ENCODE assay signal across 8 mouse cellular contexts in genomic region chr12:52602471-52602870, GRCm38 (mm10).
DNase-seq lines count a peak whose midpoint lies in the region; ATAC-seq lines count a peak whose summit lies in the region.

No protein-coding gene starts in this region.

- no peaks in the 10 kb centered on the region for H3K36me3 ChIP-seq in hindbrain, embryonic 10.5 days
- no peaks in the 10 kb centered on the region for H3K36me3 ChIP-seq in liver, embryonic 11.5 days (ENCODE audit: control insufficient read depth, insufficient read depth, low read length)

- ATAC-seq in liver, embryonic 11.5 days (replicated peaks; ENCODE audit: low FRiP score), result no peak

- no peak overlapping the region for H3K9ac ChIP-seq in liver, embryonic 11.5 days (ENCODE audit: low read depth, low read length)

- H3K27me3 ChIP-seq in hindbrain, embryonic 10.5 days (ENCODE audit: insufficient read depth, poor library complexity, severe bottlenecking), result no peaks in the 10 kb centered on the region
- no peaks in the 10 kb centered on the region for H3K27me3 ChIP-seq in liver, embryonic 11.5 days (replicated peaks; ENCODE audit: control insufficient read depth, insufficient read depth, low read length)

- 41% methylated on average over 2 of the region's 2 CpGs for WGBS in hindbrain, embryonic 10.5 days
- WGBS in liver, embryonic 11.5 days, result 25% methylated on average over 2 of the region's 2 CpGs

- DNase-seq in cerebellum, postnatal 10 days, result peak; percentile 7 to 32
- no peak for DNase-seq in cerebellum, adult 8-10 months
- DNase-seq in adipocyte (ENCODE audit: low spot score), result peak; percentile 40
- no peak for DNase-seq in hindbrain, embryonic 10.5 days (ENCODE audit: low spot score)
- DNase-seq in liver, embryonic 11.5 days (ENCODE audit: low spot score), result no peak
- no peak for DNase-seq in adrenal gland, adult 2 months
- no peak for DNase-seq in ovary, postnatal 36 days (ENCODE audit: low spot score)
- DNase-seq in frontal cortex, adult 2 months (ENCODE audit: extremely low spot score in 1 of 2, low spot score in 1 of 2), result no peak

- H3K9me3 ChIP-seq in hindbrain, embryonic 10.5 days, result peaks cover 7% of the 10 kb centered on the region; the same call in 1 of the 2 replicates
- H3K9me3 ChIP-seq in liver, embryonic 11.5 days (ENCODE audit: control insufficient read depth, low read length), result no peaks in the 10 kb centered on the region

- peaks cover 11% of the 10 kb centered on the region for H3K4me1 ChIP-seq in hindbrain, embryonic 10.5 days (replicated peaks)
- peaks cover 9% of the 10 kb centered on the region; the same call in 1 of the 2 replicates for H3K4me1 ChIP-seq in liver, embryonic 11.5 days (replicated peaks; ENCODE audit: control insufficient read depth, insufficient read depth, low read length)

- peak overlapping the region; percentile 80 for H3K4me2 ChIP-seq in liver, embryonic 11.5 days

- H3K27ac ChIP-seq in hindbrain, embryonic 10.5 days, result no peak overlapping the region; the same call in 1 of the 2 replicates
- no peak overlapping the region; the same call in 1 of the 2 replicates for H3K27ac ChIP-seq in liver, embryonic 11.5 days (ENCODE audit: low read depth, low read length)

- peak overlapping the region; percentile 96 for H3K4me3 ChIP-seq in hindbrain, embryonic 10.5 days
- peak overlapping the region; percentile 68 for H3K4me3 ChIP-seq in liver, embryonic 11.5 days (ENCODE audit: low read depth, low read length)

Comparison
In these comparisons a context has a peak if more than half of its experiments do, and no peak if none do; other contexts are left out.
1. DNase-seq: peak in cerebellum, postnatal 10 days (2 of 2) and adipocyte (single experiment); none in cerebellum, adult 8-10 months (single experiment), hindbrain, embryonic 10.5 days (single experiment), liver, embryonic 11.5 days (single experiment), adrenal gland, adult 2 months (single experiment), ovary, postnatal 36 days (single experiment) and frontal cortex, adult 2 months (0 of 2).